Mouse (Mus musculus) lung, embryonic 14.5 days (tissue): ENCODE measurements around the gene Maz. TPM values are rescaled to one million over a fixed set of nuclear protein-coding genes. Genes with fewer than 3 reads are reported as not detected.

Source experiments
- ATAC-seq: fragments of 200-750 bp; cut with Nextera tagmentation; 2 replicates; pipeline ENCODE4 v1.8.0; 2017; ENCODE audit warnings: mild to moderate bottlenecking, moderate TSS enrichment, moderate library complexity; ENCODE audit not compliant: insufficient read depth
- DNase-seq: peaks from one replicate; pipeline ENCODE4 v3.0.0-alpha.2; 2015
- H3K27ac ChIP-seq: fragments of 300-500 bp; sonication (generic); 2 replicates; pipeline ENCODE4 v1.5.1; 2014; ENCODE audit warnings: low read depth, mild to moderate bottlenecking, moderate library complexity
- H3K27me3 ChIP-seq: fragments of 300-500 bp; sonication (generic); 2 replicates; pipeline ENCODE4 v1.6.1; 2014; ENCODE audit warnings: low read length, control low read depth; ENCODE audit not compliant: insufficient read depth
- H3K36me3 ChIP-seq: fragments of 300-500 bp; sonication (generic); 2 replicates; pipeline ENCODE4 v1.6.1; 2014; ENCODE audit warnings: control low read depth; ENCODE audit not compliant: insufficient read depth
- H3K4me1 ChIP-seq: fragments of 300-500 bp; sonication (generic); 2 replicates; pipeline ENCODE4 v1.6.1; 2014; ENCODE audit warnings: antibody characterized with exemption, control low read depth; ENCODE audit not compliant: insufficient read depth
- H3K4me2 ChIP-seq: fragments of 300-500 bp; sonication (generic); 2 replicates; pipeline ENCODE4 v1.6.1; 2014; ENCODE audit warnings: mild to moderate bottlenecking
- H3K4me3 ChIP-seq: fragments of 300-500 bp; sonication (generic); 2 replicates; pipeline ENCODE4 v1.5.1; 2014; ENCODE audit warnings: low read depth, low read length
- H3K9ac ChIP-seq: fragments of 300-500 bp; sonication (generic); 2 replicates; pipeline ENCODE4 v1.6.1; 2014
- H3K9me3 ChIP-seq: fragments of 300-500 bp; sonication (generic); 2 replicates; pipeline ENCODE4 v1.6.1; 2016; ENCODE audit warnings: low read depth, low read length, control low read depth
- CTCF ChIP-seq: IDR thresholded peaks from 2 replicates; pipeline ENCODE4 v1.5.1; 2016; ENCODE audit warnings: antibody characterized with exemption, low read depth
- WGBS: fragments of 180-500 bp; shearing (Covaris S2); extraction: QIAGEN DNeasy Blood & Tissue Kit; methylation state at CpG from one replicate; pipeline ENCODE4 v1.1.7; 2014; 5-methylcytosine and 5-hydroxymethylcytosine counted together
- polyA plus RNA-seq: library from polyadenylated mRNA; unstranded; fragments of >200 nt; fragmentation: Nextera tagmentation; extraction: Ambion mirVana; gene quantifications from 2 replicates; pipeline ENCODE4 v1.2.1, GENCODE M21; 2014

Gene Maz
- polyA plus RNA-seq, 1 experiment from 2014 or later = 90.8 TPM

GRCm38 (mm10) chr7:127041851-127042672, 15.2 kb upstream of the Maz start, which contains the start of gene Kif22:
Gene Kif22, minus strand, starts transcription at chr7:127042471.
- Histone ChIP-seq H3K9me3 (no peaks in the 10 kb centered on the region), H3K27me3 (no peaks in the 10 kb centered on the region), H3K9ac (peak within 1 kb of the TSS; percentile 90), H3K4me2 (peak within 1 kb of the TSS; percentile 80), H3K4me3 (peak within 1 kb of the TSS; percentile 99), H3K36me3 (peaks cover 19% of the 10 kb centered on the region), H3K4me1 (no peaks in the 10 kb centered on the region; the same call in 1 of the 2 replicates), H3K27ac (peak within 1 kb of the TSS; percentile 84)
- ATAC-seq = peak; percentile 85
- under 1% methylated on average over 53 of the region's 53 CpGs for WGBS
- no peak for TF ChIP-seq CTCF
- peak; percentile 98 for DNase-seq

- peaks cover 6% of the 10 kb centered on the region; the same call in 1 of the 2 replicates for H3K4me1 ChIP-seq
- H3K36me3 ChIP-seq = peaks cover 84% of the 10 kb centered on the region
- no peak for ATAC-seq
- no peak overlapping the region for H3K4me3 ChIP-seq
- H3K9me3 ChIP-seq = no peaks in the 10 kb centered on the region
- no peak for TF ChIP-seq CTCF
- H3K4me2 ChIP-seq = no peak overlapping the region
- 70% methylated on average over 1 of the region's 1 CpGs for WGBS
- H3K27me3 ChIP-seq = no peaks in the 10 kb centered on the region
- H3K9ac ChIP-seq = no peak overlapping the region
- DNase-seq = no peak
- H3K27ac ChIP-seq = no peak overlapping the region
Observed at GRCm38 (mm10) chr7:127031244-127031643, 4.4 kb upstream of the Maz start.

- no peaks in the 10 kb centered on the region for H3K27me3 ChIP-seq
- TF ChIP-seq CTCF = no peak
- ATAC-seq (no peak), DNase-seq (no peak)
- no peak overlapping the region for H3K27ac ChIP-seq
- WGBS = 95% methylated on average over 1 of the region's 1 CpGs
- H3K4me3 ChIP-seq = no peak overlapping the region
- H3K36me3 ChIP-seq = peaks cover 76% of the 10 kb centered on the region
- H3K9me3 ChIP-seq = no peaks in the 10 kb centered on the region
- H3K9ac ChIP-seq = no peak overlapping the region
- H3K4me1 ChIP-seq = peaks cover 6% of the 10 kb centered on the region; the same call in 1 of the 2 replicates
- H3K4me2 ChIP-seq = no peak overlapping the region
Observed at GRCm38 (mm10) chr7:127030172-127030571, 3.3 kb upstream of the Maz start.

- Histone ChIP-seq H3K27me3 (no peaks in the 10 kb centered on the region), H3K36me3 (peaks cover 73% of the 10 kb centered on the region), H3K27ac (peak overlapping the region; percentile 99), H3K4me1 (peaks cover 18% of the 10 kb centered on the region), H3K9ac (peak overlapping the region; percentile 56), H3K9me3 (no peaks in the 10 kb centered on the region), H3K4me2 (peak overlapping the region; percentile 99), H3K4me3 (peak overlapping the region; percentile 97)
- 62% methylated on average over 8 of the region's 8 CpGs for WGBS
- ATAC-seq = peak; percentile 0; the same call in 1 of the 2 replicates
- TF ChIP-seq CTCF = no peak
- no peak for DNase-seq
Observed at GRCm38 (mm10) chr7:127027885-127028284, 1.0 kb upstream of the Maz start.

- ATAC-seq (no peak), DNase-seq (no peak)
- TF ChIP-seq CTCF = no peak
- H3K4me1 ChIP-seq = peaks cover 22% of the 10 kb centered on the region
- peak overlapping the region; percentile 99 for H3K4me2 ChIP-seq
- peaks cover 73% of the 10 kb centered on the region for H3K36me3 ChIP-seq
- peak overlapping the region; percentile 99 for H3K27ac ChIP-seq
- H3K9me3 ChIP-seq = no peaks in the 10 kb centered on the region
- no peaks in the 10 kb centered on the region for H3K27me3 ChIP-seq
- H3K4me3 ChIP-seq = peak overlapping the region; percentile 97
- H3K9ac ChIP-seq = peak overlapping the region; percentile 97
- whole genome bisulfite sequencing = 0% methylated on average over 23 of the region's 48 CpGs
Observed at GRCm38 (mm10) chr7:127026616-127026983, 237 bp downstream of the Maz start.

- peaks cover 69% of the 10 kb centered on the region for H3K36me3 ChIP-seq
- peak overlapping the region; percentile 99 for H3K4me2 ChIP-seq
- no peak for TF ChIP-seq CTCF
- peak overlapping the region; percentile 97 for H3K4me3 ChIP-seq
- no peaks in the 10 kb centered on the region for H3K9me3 ChIP-seq
- no peaks in the 10 kb centered on the region for H3K27me3 ChIP-seq
- peak overlapping the region; percentile 97 for H3K9ac ChIP-seq
- peaks cover 22% of the 10 kb centered on the region for H3K4me1 ChIP-seq
- H3K27ac ChIP-seq = peak overlapping the region; percentile 99
- DNase-seq (peak; percentile 74), ATAC-seq (peak; percentile 21)
- under 1% methylated on average over 29 of the region's 48 CpGs for WGBS
Observed at GRCm38 (mm10) chr7:127026161-127026600, 656 bp downstream of the Maz start.

GRCm38 (mm10) chr7:127025556-127026160, 1.2 kb downstream of the Maz start:
- Histone ChIP-seq H3K4me3 (peak overlapping the region; percentile 97), H3K9me3 (no peaks in the 10 kb centered on the region), H3K27me3 (no peaks in the 10 kb centered on the region), H3K36me3 (peaks cover 64% of the 10 kb centered on the region), H3K4me1 (peaks cover 22% of the 10 kb centered on the region), H3K9ac (peak overlapping the region; percentile 97), H3K27ac (peak overlapping the region; percentile 99), H3K4me2 (peak overlapping the region; percentile 99)
- WGBS = under 1% methylated on average over 65 of the region's 65 CpGs
- ATAC-seq (no peak), DNase-seq (peak; percentile 54)
- TF ChIP-seq CTCF = no peak
